Mouse (Mus musculus) heart, adult 2 months (tissue): ENCODE measurements at regions not wholly inside any gene's neighbourhood (a gene's known extent, or its start where the extent isn't known, plus 50 kb on each side); places are given as distances from the start of the nearest gene placed in this dataset.

Source experiments
- CTCF ChIP-seq: fragments of 200-600 bp; IDR thresholded peaks from 2 replicates; pipeline ENCODE4 v1.8.1; 2022; ENCODE audit warnings: antibody characterized with exemption, mild to moderate bottlenecking, moderate library complexity
- EP300 ChIP-seq: fragments of 200-500 bp; IDR thresholded peaks from 2 replicates; pipeline ENCODE4 v1.6.1; 2011; ENCODE audit warnings: low read depth, low read length, control low read depth; ENCODE audit not compliant: insufficient read depth

GRCm38 (mm10) chr7:124939357-124939756 lies 505.1 kb upstream of the Kdm8 start:
- no peak for TF ChIP-seq CTCF
- no peak for TF ChIP-seq EP300
